Mouse (Mus musculus): ENCODE results near the gene St3gal2.
"Not testable (repeated sequence)": the region's sequence is repeated elsewhere in the genome, so short reads cannot be mapped to it uniquely, and the experiment has no call there.

St3gal2 gene

DNA sequence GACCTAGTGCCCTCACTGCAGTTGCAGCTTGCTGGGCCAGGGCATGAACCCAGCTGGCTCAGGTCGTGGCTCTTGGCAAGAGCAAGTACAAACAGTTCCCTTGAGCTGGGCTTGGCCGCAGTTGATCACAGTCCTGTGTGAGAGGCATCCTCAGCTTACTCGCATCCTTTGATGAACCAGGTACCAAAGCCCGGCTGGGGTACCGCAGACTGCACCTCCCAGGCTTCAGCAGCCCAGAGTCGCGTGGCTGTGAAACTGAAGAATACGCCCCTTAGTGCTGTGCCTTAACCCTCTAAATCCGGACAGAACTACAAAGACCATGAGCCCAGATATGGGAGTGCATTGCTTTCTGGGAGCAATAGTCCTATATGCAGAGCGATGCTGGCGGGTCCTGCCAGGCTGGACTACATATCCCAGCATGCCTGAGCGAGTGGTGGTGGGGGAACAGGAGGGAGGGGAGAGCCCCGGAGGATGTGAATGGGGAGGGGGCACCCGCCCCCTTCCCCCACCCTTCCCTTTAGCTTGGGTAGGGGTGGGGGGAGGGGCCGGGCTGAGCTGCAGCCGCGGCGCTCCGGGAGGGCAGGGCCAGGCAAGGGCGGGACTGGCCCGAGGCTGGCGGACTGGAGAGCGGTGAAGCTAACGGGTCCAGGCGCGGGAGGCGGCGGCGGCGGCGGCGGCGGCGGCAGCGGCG, at the start of gene St3gal2:
TSS of gene St3gal2 (plus strand) at position 582 of the 691 bp plus-strand sequence.
- DNase-seq: peak; percentile 95

DNA sequence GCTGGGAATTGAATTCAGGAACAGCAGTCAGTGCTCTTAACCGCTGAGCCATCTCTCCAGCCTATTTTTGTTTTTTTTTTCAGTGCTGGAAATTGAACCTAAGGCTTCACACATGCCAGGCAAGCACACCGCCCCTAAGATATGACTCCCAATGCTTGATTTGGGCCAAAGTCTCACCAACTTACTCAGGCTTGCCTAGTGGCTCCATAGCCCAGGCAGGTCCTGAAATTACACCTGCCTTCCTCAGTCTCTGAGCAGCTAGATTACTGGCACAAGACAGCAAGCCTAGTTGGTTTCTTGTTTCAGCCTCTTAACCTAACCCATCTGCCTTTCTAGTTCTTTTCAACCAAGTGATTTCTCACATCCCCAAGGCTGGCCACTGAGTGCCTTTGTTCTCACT, 49.2 kb upstream of the St3gal2 start:
- DNase-seq: no peak

DNA sequence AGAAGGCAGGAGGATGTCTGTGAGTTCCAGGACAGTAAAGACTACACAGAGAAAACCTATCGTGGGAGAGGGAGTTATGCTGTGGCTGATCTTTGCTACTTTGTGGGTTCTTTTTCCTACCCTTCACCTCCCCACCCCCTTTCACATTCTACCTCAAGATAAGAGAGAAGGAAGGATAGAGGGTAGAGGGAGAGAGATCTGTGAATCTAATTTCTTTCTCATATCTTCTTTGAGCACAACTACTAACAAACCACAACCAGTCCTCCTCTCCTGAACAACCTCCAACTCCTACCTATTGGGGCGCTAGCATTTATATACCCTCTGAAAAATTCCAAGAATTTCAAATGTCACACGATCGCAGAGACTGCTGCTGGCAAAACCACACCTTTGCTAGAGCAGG, 41.9 kb upstream of the St3gal2 start:
- no peak for DNase-seq

DNA sequence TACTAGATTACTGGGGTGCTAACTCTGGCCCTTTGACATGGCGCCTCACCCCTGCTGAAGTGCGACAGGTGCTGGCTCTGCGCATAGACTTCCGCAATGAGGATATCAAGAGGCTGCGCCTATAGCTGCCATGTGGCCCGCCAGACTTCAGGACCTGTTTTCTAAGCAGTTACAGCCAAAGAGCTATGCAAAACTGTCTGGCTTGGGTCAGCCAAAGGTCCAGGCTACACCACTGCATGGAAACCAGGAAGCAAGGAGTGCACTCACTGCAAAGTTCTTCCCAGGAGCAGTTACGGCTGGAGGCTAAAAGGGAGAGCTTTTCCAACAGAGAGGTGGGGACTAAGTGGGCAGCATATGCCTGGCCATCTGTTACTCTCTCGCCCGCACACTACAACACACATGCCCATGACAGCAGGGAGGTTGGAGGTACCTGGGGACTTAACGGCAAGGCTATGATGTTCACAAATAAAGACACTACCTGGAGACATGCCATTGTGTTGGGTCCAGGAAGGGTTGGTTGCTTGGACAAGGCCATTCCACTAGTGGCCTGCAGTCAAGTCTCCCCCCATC, 37.9 kb upstream of the St3gal2 start:
- peak; percentile 93 for DNase-seq

DNA sequence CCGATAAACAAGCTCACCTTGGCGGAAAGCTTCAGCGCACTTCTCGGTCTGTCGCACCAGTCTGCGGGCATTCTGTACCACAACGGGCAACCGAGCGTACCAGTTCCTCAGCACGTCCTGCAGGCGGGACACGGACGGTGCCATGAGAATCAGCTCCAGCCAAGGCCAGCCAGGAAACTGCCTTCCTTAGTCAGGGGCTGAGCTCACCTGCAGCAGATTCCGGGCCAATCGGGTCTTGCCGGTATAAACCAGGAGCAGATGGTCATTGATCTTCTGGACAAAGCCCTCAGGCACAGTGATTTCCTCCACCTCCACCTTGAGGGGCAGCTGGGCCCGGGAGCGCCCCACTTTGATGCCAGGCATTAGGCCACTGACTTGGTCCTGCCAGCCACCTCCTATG, 35.9 kb upstream of the St3gal2 start:
- peak; percentile 88 for DNase-seq

DNA sequence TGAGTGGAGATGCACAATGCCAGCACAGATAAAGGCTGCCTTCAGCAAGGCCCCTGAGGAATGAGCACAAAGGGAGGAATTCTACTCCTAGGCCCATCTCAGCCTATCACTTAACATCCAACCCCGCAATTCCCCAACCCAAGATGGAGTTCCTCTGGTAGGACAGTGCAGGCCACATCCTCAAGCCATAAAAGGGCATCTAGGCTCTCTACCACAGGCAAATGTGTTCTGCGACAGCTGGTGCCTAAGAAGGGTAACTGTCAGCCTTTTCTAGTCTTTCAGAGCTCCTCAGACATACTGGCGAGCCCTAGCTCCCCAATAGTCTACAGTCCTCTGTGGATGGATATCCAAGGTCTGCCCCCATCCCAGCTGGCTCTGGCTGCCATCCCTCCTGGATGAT, 33.1 kb upstream of the St3gal2 start:
- DNase-seq: no peak

DNA sequence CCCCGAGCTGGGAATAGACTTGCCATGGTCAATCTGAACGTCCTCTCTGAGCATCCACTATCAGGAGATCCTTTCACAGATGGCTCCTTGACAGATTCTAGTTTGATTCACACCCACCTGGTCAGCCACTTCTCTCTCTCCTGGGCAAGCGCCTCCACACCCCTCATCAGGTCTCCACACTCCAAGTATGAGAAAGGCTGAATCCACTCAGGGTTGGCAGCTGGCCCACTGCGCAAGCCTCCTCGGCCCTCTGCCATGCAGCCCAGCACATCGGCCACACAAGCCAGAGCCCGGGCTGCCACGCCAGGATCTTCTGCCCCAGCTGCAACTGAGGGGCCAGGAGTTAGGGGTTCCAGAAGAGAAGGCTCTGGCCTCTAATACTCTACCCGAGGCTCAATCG, 32.2 kb upstream of the St3gal2 start:
- DNase-seq: peak; percentile 74

DNA sequence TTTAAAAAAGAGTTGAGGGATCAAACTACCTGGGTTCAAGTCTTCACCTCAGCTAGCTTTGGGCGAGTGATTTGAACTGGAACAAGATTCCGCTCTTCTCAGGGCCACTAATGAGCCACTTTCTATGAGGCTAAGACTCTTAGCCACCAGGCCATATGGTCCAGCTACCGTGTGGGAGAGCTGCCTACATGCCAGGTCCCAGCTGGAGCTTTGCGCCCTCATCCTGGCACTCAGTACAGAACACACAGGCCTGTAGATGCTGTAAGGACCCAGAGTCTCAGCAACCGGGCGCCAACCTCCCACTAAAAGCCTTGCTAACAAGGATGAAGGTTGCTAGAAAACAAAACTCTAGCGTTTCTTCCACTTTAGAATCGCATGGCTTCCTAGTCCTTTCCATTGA, 31.3 kb upstream of the St3gal2 start:
- DNase-seq: peak; percentile 94

DNA sequence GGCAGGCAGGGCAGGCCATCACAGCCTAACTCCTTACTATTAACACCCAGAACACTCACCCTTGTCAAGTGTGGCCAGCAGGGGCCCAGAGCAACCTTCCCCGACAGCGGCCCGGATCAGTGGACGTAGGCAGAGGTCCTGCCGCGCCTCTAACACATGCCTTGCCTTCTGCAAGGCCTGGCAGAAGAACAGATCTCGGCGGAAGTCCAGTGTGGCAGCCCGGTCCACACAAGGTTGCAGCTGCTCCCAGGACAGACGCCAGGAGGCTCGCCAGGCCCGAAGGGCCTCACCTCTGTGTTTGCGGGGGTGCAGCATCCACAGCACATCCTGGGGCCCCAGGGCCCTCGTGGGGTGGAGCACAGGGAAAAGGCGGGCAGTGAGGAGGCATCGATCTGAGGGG, 30.9 kb upstream of the St3gal2 start:
- peak; percentile 90 for DNase-seq

DNA sequence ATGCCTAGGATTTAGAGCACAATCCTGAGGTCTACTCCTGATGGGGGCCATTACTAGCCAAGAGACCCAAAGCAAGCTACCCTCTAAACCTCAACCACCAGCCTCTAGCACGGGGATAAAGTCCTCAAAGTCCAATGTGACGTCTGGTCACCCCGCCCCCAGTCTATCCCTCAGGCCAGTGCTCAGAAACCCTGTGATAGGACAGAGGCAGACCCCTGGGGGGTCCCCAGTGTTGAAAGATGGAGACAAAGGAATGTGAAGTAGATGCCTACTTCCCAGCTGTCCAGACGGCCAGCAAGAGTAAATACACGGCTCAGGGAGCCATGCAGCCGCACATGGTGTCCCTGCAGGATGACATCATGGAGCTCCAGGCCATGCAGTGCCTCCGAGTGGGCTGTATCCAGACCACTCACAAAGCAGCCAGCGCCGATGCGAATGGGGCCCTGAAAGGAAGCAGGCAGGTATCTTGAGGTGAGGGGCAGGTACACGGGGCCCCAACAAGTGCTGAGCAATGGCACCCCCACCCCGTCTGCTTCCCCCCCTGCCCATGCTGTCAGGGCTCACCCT, 29.7 kb upstream of the St3gal2 start:
- DNase-seq: peak; percentile 55

DNA sequence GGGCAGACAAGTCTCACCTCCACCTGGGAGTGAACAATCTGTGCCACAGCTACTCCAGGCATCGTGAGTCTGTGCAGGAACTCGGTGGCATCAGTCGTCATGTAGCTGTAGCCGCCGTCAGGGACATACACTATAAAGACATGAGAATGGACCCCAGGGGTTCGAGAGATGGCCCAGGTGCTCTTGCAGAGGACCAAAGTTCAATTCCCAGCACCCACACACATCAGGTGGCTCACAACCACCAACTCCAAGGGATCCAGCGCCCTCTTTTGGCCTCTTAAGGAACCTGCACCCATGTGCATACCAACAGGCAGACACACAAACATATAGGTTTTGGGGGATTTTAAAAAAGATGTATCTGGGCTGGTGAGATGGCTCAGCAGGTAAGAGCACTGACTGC, 27.7 kb upstream of the St3gal2 start:
- DNase-seq: peak; percentile 50

DNA sequence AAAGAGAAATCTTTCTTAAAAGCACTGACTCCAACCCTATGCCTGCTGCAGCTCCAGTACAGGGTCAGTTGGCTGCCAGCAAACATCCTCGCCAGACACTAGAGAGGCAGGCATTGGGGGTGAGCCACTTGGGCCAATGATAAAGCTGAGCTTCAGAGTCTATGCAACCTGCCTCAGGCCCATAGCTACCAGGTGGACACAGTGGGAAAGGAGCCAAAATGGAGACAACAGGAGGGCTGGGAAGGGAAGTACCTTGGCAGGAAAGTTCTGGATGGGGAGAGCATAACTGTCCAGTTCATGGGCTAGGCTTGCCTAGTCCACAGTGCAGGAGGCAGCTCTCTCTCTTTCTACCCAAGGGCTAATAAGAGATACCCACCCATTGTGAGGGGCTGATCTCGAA, 26.8 kb upstream of the St3gal2 start:
- peak; percentile 89 for DNase-seq

DNA sequence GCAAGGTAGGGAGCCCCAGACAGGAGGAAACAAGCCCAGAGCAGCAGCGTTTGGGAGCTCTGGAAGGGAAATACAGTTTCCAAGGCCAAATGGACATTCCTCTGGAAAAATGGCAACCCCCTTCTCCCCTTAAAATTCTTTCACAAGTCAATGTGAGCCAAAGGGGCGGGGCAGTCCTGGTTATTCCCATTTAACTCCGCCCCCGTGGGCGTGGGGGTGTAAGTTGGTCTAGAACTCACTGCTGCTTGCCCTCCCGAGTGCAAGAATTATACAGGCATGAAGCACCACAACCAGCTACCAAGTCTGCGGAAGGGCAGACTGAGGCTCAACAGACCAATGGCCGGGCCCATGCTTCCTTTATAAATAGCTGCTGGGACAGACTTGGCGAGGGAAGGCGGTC, 24.9 kb upstream of the St3gal2 start:
- no peak for DNase-seq

DNA sequence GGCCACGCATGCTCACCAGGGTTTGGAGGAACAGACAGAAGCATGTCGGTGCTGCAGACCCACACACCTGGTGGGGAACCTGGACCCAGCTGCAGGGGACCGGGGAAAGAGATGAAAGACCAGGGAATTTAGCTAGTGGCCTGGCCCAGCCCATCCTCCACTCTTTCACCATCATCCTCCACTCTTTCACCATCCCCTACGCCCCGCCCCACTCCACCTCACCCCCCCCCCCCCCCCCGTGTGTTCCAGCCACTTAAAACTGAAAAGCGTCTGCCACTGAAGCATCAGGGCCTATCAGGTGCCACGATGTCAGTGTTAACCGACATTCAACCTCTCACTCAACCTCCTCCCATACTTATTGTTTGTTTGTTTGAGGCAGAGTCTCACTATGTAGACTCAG, 24.5 kb upstream of the St3gal2 start:
- DNase-seq: no peak

DNA sequence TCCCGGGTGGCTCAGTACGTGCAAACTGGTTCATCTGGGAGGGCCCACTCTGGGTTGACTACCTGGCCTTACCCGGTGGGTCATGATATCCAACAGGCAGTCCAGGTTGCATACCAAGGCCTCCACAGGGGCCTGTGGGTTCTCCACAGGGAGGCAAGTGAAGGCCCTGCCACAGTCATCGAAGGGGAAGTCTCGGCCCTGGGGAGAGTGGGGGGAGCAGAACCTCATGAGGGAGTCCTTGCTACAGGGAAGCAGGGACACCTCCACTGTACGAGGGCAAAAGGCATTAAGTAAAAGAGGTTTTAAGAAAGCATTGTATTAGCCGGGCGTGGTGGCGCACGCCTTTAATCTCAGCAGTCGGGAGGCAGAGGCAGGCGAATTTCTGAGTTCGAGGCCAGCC, 23.9 kb upstream of the St3gal2 start:
- peak; percentile 21 for DNase-seq

DNA sequence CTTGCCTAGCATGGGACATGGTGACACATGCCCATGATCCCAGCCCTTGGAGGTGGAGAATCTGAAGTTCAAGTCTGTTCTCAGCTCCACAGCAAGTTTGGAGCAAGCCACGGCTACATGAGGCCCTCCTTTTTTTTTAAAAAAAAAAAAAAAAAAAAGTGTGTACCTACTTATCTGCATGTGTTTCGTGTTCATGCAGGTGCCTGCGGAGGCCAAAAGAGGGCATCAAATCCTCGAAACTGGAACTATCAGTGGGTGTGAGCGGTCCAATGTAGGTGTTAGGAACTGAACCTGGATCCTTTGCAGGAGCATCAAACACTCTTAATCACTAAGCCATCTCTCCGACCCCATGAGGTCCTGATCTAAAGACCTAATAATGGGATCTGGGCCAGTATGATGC, 22.2 kb upstream of the St3gal2 start:
- peak; percentile 8 for DNase-seq

DNA sequence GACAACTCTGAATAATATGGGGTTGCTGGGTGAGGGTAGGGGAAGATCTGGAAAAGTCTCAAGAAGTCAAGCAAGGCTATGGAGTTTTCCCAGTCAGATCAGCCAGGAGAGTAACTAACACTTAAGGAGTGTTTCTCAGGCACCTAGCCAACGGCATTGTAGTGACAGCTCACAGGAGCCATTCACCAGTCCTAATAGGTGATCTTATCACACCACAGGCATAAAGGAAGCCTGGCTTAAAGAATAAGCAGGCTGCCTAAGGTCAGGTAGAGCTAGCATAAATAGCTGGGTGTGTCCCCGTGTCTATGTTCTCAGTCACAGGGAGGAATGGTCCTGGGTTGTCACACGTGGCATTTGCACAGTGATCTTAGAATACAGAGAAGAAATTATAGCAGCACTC, 18.7 kb upstream of the St3gal2 start:
- no peak for DNase-seq

DNA sequence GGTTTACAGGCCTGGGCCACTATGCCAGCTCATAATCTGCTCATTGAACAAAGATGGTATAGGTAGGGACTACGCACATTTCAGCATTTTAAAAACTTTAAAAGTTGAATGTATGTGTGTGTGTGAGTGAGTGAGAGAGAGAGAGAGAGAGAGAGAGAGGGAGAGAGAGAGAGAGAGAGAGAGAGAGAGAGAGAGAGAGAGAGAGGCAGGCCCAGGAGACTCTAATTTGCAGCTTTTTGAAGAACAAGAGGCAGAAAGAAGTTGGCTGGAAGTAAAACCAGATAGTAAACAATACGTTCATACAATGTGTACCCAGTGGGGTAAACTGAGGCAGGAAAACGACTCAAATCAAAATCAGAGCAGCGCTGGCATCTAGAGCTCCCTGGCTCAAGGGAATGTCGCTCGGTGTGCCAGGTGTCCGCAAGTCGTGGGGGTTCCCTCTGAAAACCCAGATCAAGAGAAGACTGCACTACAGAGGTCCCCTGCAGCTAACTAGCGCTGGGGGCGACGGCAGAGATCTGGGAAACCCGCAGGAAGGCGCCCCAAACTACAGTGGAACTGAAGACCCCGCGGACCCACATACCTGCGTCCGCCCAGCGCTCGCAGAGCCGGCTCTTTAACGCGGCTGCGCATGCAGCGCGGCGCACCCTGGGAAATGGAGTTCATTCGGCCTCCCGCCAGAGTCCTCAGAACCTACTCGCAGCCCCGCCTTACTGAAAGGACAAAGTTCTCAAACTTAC, 17.7 kb upstream of the St3gal2 start, which contains the start of gene Fuk:
TSS of gene Fuk (minus strand) at position 650 of the 740 bp plus-strand sequence.
- DNase-seq: peak; percentile 81

DNA sequence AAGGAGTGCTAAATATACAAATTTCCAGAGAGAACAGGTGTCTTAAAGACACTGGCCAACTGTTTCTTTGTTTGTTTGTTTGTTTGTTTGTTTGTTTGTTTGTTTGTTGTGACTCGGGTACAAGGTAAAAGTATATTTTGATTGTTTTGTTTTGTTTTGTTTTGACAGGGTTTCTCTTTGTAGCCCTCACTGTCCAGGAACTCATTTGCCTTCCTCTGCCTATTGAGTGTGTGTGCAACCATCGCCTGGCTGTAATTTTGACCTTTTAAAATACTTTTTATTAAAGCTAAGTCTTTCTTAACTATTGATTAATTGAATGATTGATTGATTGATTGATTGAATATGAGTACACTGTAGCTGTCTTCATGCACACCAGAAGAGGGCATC, 17.1 kb upstream of the St3gal2 start:
- no peak for DNase-seq

DNA sequence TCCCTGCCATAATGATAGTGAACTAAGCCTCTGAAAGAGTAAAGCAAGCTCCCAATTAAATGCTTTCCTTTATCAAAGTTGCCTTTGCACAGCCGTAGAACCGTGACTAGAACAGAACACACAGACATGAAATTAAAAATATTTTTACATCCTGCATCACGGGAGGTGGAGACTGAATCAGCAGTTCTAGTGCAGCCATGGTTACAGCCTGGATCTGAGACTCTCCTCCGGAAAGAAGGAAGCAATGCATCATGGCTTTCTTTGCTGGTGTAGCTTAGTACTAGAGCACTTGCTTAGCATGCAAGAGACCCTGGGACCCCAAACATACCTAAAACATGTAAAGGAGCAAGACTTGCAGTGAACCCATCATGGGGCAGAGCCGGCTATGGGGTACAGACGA, 14.3 kb upstream of the St3gal2 start:
- DNase-seq: no peak

DNA sequence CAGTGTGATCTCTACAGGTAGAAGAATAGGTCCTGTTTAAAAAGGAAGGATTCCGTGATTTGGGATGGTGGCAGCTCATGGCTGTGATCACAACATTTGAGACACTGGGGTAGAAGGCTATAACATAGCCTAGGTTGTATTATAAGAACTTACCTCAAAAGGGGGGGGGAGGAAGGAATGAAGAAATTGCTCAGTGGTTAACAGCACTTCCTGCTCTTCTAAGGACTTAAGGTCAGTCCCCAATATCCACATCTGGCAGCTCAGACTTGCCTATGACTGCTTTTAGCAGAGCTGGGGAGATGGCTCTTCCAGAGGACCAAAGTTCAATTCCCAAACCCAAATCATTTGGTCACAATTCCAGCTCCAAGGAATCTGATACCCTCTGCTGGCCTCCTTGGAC, 13.0 kb upstream of the St3gal2 start:
- DNase-seq: no peak

DNA sequence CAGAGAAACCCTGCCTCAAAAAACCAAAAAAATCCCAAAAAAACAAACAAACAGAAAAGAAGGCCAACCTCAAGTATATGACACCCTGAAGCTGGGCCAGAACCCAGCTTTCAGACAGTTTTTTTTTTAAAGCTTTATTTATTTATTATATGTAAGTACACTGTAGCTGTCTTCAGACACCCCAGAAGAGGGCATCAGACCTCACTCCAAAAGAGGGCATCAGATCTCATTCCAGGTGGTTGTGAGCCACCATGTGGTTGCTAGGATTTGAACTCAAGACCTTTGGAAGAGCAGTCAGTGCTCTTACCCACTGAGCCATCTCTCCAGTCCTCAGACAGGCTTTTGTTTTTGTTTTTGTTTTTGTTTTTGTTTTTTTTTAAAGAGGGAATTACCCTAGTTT, 9.9 kb upstream of the St3gal2 start:
- DNase-seq: not testable (repeated sequence)

DNA sequence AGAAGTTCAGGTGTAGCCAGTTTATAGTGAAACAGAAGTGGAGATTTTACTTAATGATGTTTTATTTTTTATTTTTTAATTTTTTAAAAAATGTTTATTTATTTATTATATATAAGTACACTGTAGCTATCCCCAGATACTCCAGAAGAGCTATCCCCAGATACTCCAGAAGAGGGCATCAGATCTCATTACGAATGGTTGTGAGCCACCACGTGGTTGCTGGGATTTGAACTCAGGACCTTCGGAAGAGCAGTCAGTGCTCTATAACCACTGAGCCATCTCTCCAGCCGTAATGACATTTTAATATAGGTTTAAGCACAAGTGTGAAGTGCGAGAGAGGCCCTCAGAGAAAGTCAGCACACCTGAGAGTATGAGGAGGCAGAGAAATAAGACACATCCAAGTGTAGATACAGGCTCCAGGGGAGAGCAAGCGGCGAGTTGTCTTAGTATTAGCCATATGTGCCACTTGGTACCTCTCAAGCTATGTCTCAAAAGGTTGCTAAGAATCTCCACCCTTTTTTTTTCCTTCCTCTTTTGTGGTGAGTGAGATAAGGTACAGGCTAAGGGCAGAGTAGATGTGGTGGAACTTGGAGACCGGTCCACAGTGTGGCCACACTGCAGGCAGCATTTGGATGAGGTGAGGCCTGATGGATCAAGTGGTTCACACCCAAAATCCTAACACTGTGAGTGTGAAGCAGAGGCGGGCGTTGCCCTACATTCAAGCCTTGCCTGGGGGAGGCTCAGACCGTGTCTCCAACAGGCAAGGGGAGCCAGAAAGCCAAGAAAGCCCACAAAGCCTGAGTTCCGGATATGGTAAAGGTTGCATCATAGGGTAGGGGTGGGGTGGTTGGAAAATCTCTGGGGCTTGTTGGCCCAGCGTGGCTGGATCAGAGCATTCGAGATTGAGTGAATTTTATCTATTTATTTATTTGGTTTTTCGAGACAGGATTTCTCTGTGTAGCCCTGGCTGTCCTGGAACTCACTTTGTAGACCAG, 7.8 kb upstream of the St3gal2 start:
- no peak for DNase-seq
